Mouse (Mus musculus) lung, postnatal 0 days (tissue): ENCODE results near the gene Cpne5. TPM values are rescaled to one million over a fixed set of nuclear protein-coding genes. Genes with fewer than 3 reads are reported as not detected.

Experiments
- ATAC-seq: fragments of 200-750 bp; cut with Nextera tagmentation; 2 replicates; pipeline ENCODE4 v1.8.0; 2017; ENCODE audit warnings: moderate library complexity
- DNase-seq: peaks from one replicate; pipeline ENCODE4 v3.0.0-alpha.2; 2016; ENCODE audit warnings: low spot score
- H3K27ac ChIP-seq: fragments of 300-500 bp; sonication (generic); 2 replicates; pipeline ENCODE4 v1.5.1; 2014; ENCODE audit warnings: antibody characterized with exemption, mild to moderate bottlenecking, low read length, mixed read lengths
- H3K27me3 ChIP-seq: fragments of 300-500 bp; sonication (generic); replicated peaks from 2 replicates; pipeline ENCODE4 v1.6.1; 2014; ENCODE audit warnings: low read length, mixed read lengths; ENCODE audit not compliant: insufficient read depth
- H3K36me3 ChIP-seq: fragments of 300-500 bp; sonication (generic); 2 replicates; pipeline ENCODE4 v1.6.1; 2014; ENCODE audit warnings: low read length, mixed read lengths; ENCODE audit not compliant: insufficient read depth
- H3K4me1 ChIP-seq: fragments of 300-500 bp; sonication (generic); 2 replicates; pipeline ENCODE4 v1.6.1; 2014; ENCODE audit warnings: antibody characterized with exemption, low read depth, low read length, mixed read lengths; ENCODE audit not compliant: insufficient read depth
- H3K4me2 ChIP-seq: fragments of 300-500 bp; sonication (generic); replicated peaks from 2 replicates; pipeline ENCODE4 v1.6.1; 2014; ENCODE audit warnings: low read depth, mild to moderate bottlenecking, low read length, moderate library complexity, mixed read lengths
- H3K4me3 ChIP-seq: fragments of 300-500 bp; sonication (generic); 2 replicates; pipeline ENCODE4 v1.5.1; 2014; ENCODE audit warnings: low read depth, low read length
- H3K9ac ChIP-seq: fragments of 300-500 bp; sonication (generic); replicated peaks from 2 replicates; pipeline ENCODE4 v1.6.1; 2014; ENCODE audit warnings: low read depth, mild to moderate bottlenecking
- H3K9me3 ChIP-seq: fragments of 300-500 bp; sonication (generic); 2 replicates; pipeline ENCODE4 v1.6.1; 2016; ENCODE audit warnings: low read length, mixed read lengths
- CTCF ChIP-seq: IDR thresholded peaks from 2 replicates; pipeline ENCODE4 v1.5.1; 2016; ENCODE audit warnings: antibody characterized with exemption, mild to moderate bottlenecking
- EP300 ChIP-seq: IDR thresholded peaks from 2 replicates; pipeline ENCODE4 v1.6.1; 2016; ENCODE audit warnings: antibody characterized with exemption, mild to moderate bottlenecking, control low read depth
- WGBS: fragments of 180-500 bp; shearing (Covaris S2); extraction: QIAGEN DNeasy Blood & Tissue Kit; methylation state at CpG from one replicate; pipeline ENCODE4 v1.1.7; 2014; 5-methylcytosine and 5-hydroxymethylcytosine counted together
- polyA plus RNA-seq: library from polyadenylated mRNA; unstranded; fragments of >200 nt; fragmentation: Nextera tagmentation; extraction: Ambion mirVana; gene quantifications from 2 replicates; pipeline ENCODE4 v1.2.1, GENCODE M21; 2015

Cpne5 gene
- polyA plus RNA-seq, 1 experiment from 2014 or later, result 0.57 TPM

GRCm38 (mm10) chr17:29147773-29148172, 90.2 kb downstream of the Cpne5 start:
- no peaks in the 10 kb centered on the region for H3K9me3 ChIP-seq
- ATAC-seq (peak; percentile 21; the same call in 1 of the 2 replicates), DNase-seq (no peak)
- H3K4me2 ChIP-seq, result no peak overlapping the region
- no peak overlapping the region for H3K9ac ChIP-seq
- H3K4me3 ChIP-seq, result no peak overlapping the region
- H3K36me3 ChIP-seq, result no peaks in the 10 kb centered on the region
- H3K27ac ChIP-seq, result no peak overlapping the region
- TF ChIP-seq EP300, result no peak
- no peak for TF ChIP-seq CTCF
- no peaks in the 10 kb centered on the region for H3K27me3 ChIP-seq
- no peaks in the 10 kb centered on the region for H3K4me1 ChIP-seq
- 68% methylated on average over 6 of the region's 6 CpGs for WGBS

- Histone ChIP-seq H3K27me3 (no peaks in the 10 kb centered on the region), H3K27ac (no peak overlapping the region), H3K9me3 (no peaks in the 10 kb centered on the region), H3K4me3 (no peak overlapping the region), H3K4me2 (no peak overlapping the region), H3K4me1 (no peaks in the 10 kb centered on the region), H3K36me3 (no peaks in the 10 kb centered on the region), H3K9ac (no peak overlapping the region)
- 74% methylated on average over 14 of the region's 14 CpGs for WGBS
- ATAC-seq, result no peak
- no peak for DNase-seq
- TF ChIP-seq CTCF, result no peak
- no peak for TF ChIP-seq EP300
These were observed 90.7 kb downstream of the Cpne5 start for GRCm38 (mm10) chr17:29147273-29147672.

GRCm38 (mm10) chr17:29145101-29145500, 92.9 kb downstream of the Cpne5 start:
- H3K36me3 ChIP-seq, result no peaks in the 10 kb centered on the region
- H3K4me2 ChIP-seq, result no peak overlapping the region
- no peak overlapping the region for H3K4me3 ChIP-seq
- DNase-seq, result no peak
- no peak for ATAC-seq
- no peak overlapping the region for H3K9ac ChIP-seq
- H3K4me1 ChIP-seq, result no peaks in the 10 kb centered on the region
- no peak for TF ChIP-seq EP300
- TF ChIP-seq CTCF, result no peak
- 87% methylated on average over 12 of the region's 12 CpGs for whole genome bisulfite sequencing
- no peaks in the 10 kb centered on the region for H3K9me3 ChIP-seq
- no peaks in the 10 kb centered on the region for H3K27me3 ChIP-seq
- no peak overlapping the region for H3K27ac ChIP-seq

GRCm38 (mm10) chr17:29143266-29143665, 94.7 kb downstream of the Cpne5 start:
- TF ChIP-seq EP300 (no peak), CTCF (no peak)
- Histone ChIP-seq H3K4me3 (no peak overlapping the region), H3K36me3 (no peaks in the 10 kb centered on the region), H3K9me3 (no peaks in the 10 kb centered on the region), H3K4me2 (no peak overlapping the region), H3K27me3 (no peaks in the 10 kb centered on the region), H3K9ac (no peak overlapping the region), H3K27ac (no peak overlapping the region), H3K4me1 (no peaks in the 10 kb centered on the region)
- DNase-seq (no peak), ATAC-seq (no peak)
- 73% methylated on average over 8 of the region's 8 CpGs for WGBS

GRCm38 (mm10) chr17:29141577-29141976, 96.4 kb downstream of the Cpne5 start:
- TF ChIP-seq CTCF, result no peak
- TF ChIP-seq EP300, result no peak
- no peak overlapping the region for H3K4me2 ChIP-seq
- DNase-seq (no peak), ATAC-seq (no peak)
- H3K36me3 ChIP-seq, result no peaks in the 10 kb centered on the region
- H3K9me3 ChIP-seq, result no peaks in the 10 kb centered on the region
- H3K4me1 ChIP-seq, result no peaks in the 10 kb centered on the region
- no peak overlapping the region for H3K4me3 ChIP-seq
- H3K27ac ChIP-seq, result no peak overlapping the region
- H3K9ac ChIP-seq, result no peak overlapping the region
- 71% methylated on average over 3 of the region's 3 CpGs for WGBS
- no peaks in the 10 kb centered on the region for H3K27me3 ChIP-seq

GRCm38 (mm10) chr17:29137906-29138305, 100.1 kb downstream of the Cpne5 start:
- WGBS, result 71% methylated on average over 7 of the region's 7 CpGs
- H3K4me1 ChIP-seq, result no peaks in the 10 kb centered on the region
- no peak overlapping the region for H3K9ac ChIP-seq
- no peaks in the 10 kb centered on the region for H3K27me3 ChIP-seq
- no peak overlapping the region for H3K4me3 ChIP-seq
- ATAC-seq (no peak), DNase-seq (no peak)
- H3K9me3 ChIP-seq, result no peaks in the 10 kb centered on the region
- no peak overlapping the region for H3K27ac ChIP-seq
- H3K4me2 ChIP-seq, result no peak overlapping the region
- no peak for TF ChIP-seq CTCF
- no peak for TF ChIP-seq EP300
- no peaks in the 10 kb centered on the region for H3K36me3 ChIP-seq

- H3K4me1 ChIP-seq, result no peaks in the 10 kb centered on the region
- no peak overlapping the region for H3K27ac ChIP-seq
- no peaks in the 10 kb centered on the region for H3K9me3 ChIP-seq
- DNase-seq, result peak; percentile 40
- no peak overlapping the region for H3K9ac ChIP-seq
- TF ChIP-seq CTCF (no peak), EP300 (no peak)
- no peak overlapping the region for H3K4me3 ChIP-seq
- no peaks in the 10 kb centered on the region for H3K27me3 ChIP-seq
- no peak overlapping the region for H3K4me2 ChIP-seq
- H3K36me3 ChIP-seq, result no peaks in the 10 kb centered on the region
- 0 out of 2 replicates have a peak, but pooled peaks have one; percentile 17 for ATAC-seq
- 46% methylated on average over 6 of the region's 6 CpGs for WGBS
These were observed 101.7 kb downstream of the Cpne5 start for GRCm38 (mm10) chr17:29136236-29136635.
